Mouse (Mus musculus) C2C12 (cell line): ENCODE results near the gene Gm42420. TPM values are rescaled to one million over a fixed set of nuclear protein-coding genes. Genes with fewer than 3 reads are reported as not detected.

Experiments used
- H3K27me3 ChIP-seq: one replicate; pipeline ENCODE4 v1.6.1; 2011; ENCODE audit not compliant: control insufficient read depth, insufficient read depth, insufficient read length
- H3K36me3 ChIP-seq: one replicate; pipeline ENCODE4 v1.6.1; 2011; ENCODE audit not compliant: control insufficient read depth, insufficient read depth
- H3K4me3 ChIP-seq: one replicate; pipeline ENCODE4 v1.5.1; 2011; ENCODE audit warnings: mild to moderate bottlenecking, control low read depth; ENCODE audit not compliant: poor library complexity, insufficient read depth, severe bottlenecking
- H3K79me2 ChIP-seq: one replicate; pipeline ENCODE4 v1.6.1; 2011; ENCODE audit not compliant: control insufficient read depth, insufficient read depth
- H3K79me3 ChIP-seq: one replicate; pipeline ENCODE4 v1.6.1; 2011; ENCODE audit warnings: low read depth, control low read depth
- H3ac ChIP-seq: one replicate; pipeline ENCODE3; 2011; ENCODE audit warnings: low read depth; ENCODE audit not compliant: control insufficient read depth, insufficient read length
- CEBPB ChIP-seq: IDR thresholded peaks from one replicate; pipeline ENCODE4 v1.6.1; 2011; ENCODE audit warnings: low read depth, mild to moderate bottlenecking, control low read depth, moderate library complexity
- FOSL1 ChIP-seq: IDR thresholded peaks from one replicate; pipeline ENCODE4 v1.8.0; 2011; ENCODE audit warnings: mild to moderate bottlenecking, low read length; ENCODE audit not compliant: poor library complexity, insufficient read depth, severe bottlenecking
- MAX ChIP-seq: IDR thresholded peaks from one replicate; pipeline ENCODE4 v1.6.1; 2011; ENCODE audit warnings: mild to moderate bottlenecking, control low read depth
- USF1 ChIP-seq: IDR thresholded peaks from one replicate; pipeline ENCODE4 v1.6.1; 2011; ENCODE audit warnings: low read depth, mild to moderate bottlenecking, control low read depth, moderate library complexity
- polyA plus RNA-seq: library from polyadenylated mRNA; unstranded; fragments of >200 nt; fragmentation: generic; extraction: Trizol; gene quantifications from one replicate; pipeline ENCODE4 v1.2.1, GENCODE M21; 2012; ENCODE audit warnings: missing spikeins

Gene Gm42420
- polyA plus RNA-seq, 1 experiment, result not detected

DNA sequence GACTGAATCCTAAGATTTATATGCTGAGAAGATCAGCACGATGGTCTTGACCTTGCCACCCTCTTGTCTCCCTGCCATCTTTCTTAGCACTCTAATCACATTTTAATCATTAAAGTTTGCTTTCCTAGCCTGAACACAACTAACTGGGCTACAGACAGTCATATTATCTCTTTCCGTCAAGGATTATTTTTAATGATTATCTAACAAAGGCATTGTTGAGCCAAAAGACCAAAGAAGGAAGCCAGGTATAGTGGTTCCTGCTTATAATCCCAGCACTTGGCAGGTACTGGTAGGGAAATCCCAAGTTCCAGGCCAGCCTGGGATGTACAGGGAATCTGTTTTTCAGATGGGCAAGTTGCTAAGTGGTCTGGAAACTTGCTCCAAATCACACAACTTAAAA is 25.7 kb downstream of the Gm42420 start:
- TF ChIP-seq FOSL1 (no peak), MAX (no peak), USF1 (no peak), CEBPB (no peak)
- Histone ChIP-seq H3K27me3 (no peaks in the 10 kb centered on the region), H3ac (no peak overlapping the region), H3K79me3 (no peaks in the 10 kb centered on the region), H3K36me3 (peaks cover 15% of the 10 kb centered on the region), H3K79me2 (no peaks in the 10 kb centered on the region), H3K4me3 (no peak overlapping the region)

Other genes starting within 250 kb of the Gm42420 start
- 18.6 TPM for gene Slc37a3, start 208.1 kb upstream of the Gm42420 start, polyA plus RNA-seq
- not detected for gene Rab19, start 204.6 kb upstream of the Gm42420 start, polyA plus RNA-seq
- gene Mkrn1, start 165.3 kb upstream of the Gm42420 start, polyA plus RNA-seq, result 30.9 TPM
- 11.5 TPM for gene Dennd2a, start 27.9 kb upstream of the Gm42420 start, polyA plus RNA-seq
- 5.8 TPM for gene Adck2, start 11.9 kb upstream of the Gm42420 start, polyA plus RNA-seq
- 243 TPM for gene Ndufb2, start 6.8 kb downstream of the Gm42420 start, polyA plus RNA-seq
- gene Braf, start 139.7 kb downstream of the Gm42420 start, polyA plus RNA-seq, result 2.2 TPM
- gene Mrps33, start 225.2 kb downstream of the Gm42420 start, polyA plus RNA-seq, result 133 TPM